Mouse (Mus musculus) cerebellum, adult 11-12 months (tissue): ENCODE results near the gene C1ql2.

Experiments used
- DNase-seq: peaks from one replicate; pipeline ENCODE4 v3.0.0; 2022

C1ql2 gene

GRCm38 (mm10) chr1:120340419-120341171 is at the start of gene C1ql2:
Gene C1ql2 (plus strand): TSS chr1:120340582.
- DNase-seq = no peak

GRCm38 (mm10) chr1:120291709-120292108 is 48.7 kb upstream of the C1ql2 start:
- DNase-seq = no peak

GRCm38 (mm10) chr1:120293803-120294202 is 46.6 kb upstream of the C1ql2 start:
- DNase-seq = no peak

GRCm38 (mm10) chr1:120296936-120297335 is 43.4 kb upstream of the C1ql2 start:
- no peak for DNase-seq

GRCm38 (mm10) chr1:120305801-120306200 is 34.6 kb upstream of the C1ql2 start:
- no peak for DNase-seq

GRCm38 (mm10) chr1:120321270-120322021 is 18.9 kb upstream of the C1ql2 start:
- DNase-seq = no peak

GRCm38 (mm10) chr1:120323131-120323561 is 17.2 kb upstream of the C1ql2 start:
- DNase-seq = no peak

- no peak for DNase-seq
Measured at GRCm38 (mm10) chr1:120327714-120328113, 12.7 kb upstream of the C1ql2 start.

GRCm38 (mm10) chr1:120328212-120328611 is 12.2 kb upstream of the C1ql2 start:
- DNase-seq = no peak

- no peak for DNase-seq
Measured at GRCm38 (mm10) chr1:120331841-120332240, 8.5 kb upstream of the C1ql2 start.

- no peak for DNase-seq
Measured at GRCm38 (mm10) chr1:120337970-120338369, 2.4 kb upstream of the C1ql2 start.

GRCm38 (mm10) chr1:120341172-120341675 is 842 bp downstream of the C1ql2 start:
- no peak for DNase-seq

- DNase-seq = no peak
Measured at GRCm38 (mm10) chr1:120341811-120342370, 1.5 kb downstream of the C1ql2 start.

- DNase-seq = no peak
Measured at GRCm38 (mm10) chr1:120342371-120342821, 2.0 kb downstream of the C1ql2 start.

GRCm38 (mm10) chr1:120345001-120345400 is 4.6 kb downstream of the C1ql2 start:
- DNase-seq = no peak

GRCm38 (mm10) chr1:120354387-120354786 is 14.0 kb downstream of the C1ql2 start:
- no peak for DNase-seq

GRCm38 (mm10) chr1:120357371-120358274 is 17.2 kb downstream of the C1ql2 start:
- peak; percentile 15 for DNase-seq

GRCm38 (mm10) chr1:120363638-120364037 is 23.3 kb downstream of the C1ql2 start:
- no peak for DNase-seq

GRCm38 (mm10) chr1:120368138-120368537 is 27.8 kb downstream of the C1ql2 start:
- DNase-seq = no peak

- no peak for DNase-seq
Measured at GRCm38 (mm10) chr1:120374131-120374530, 33.7 kb downstream of the C1ql2 start.

GRCm38 (mm10) chr1:120374832-120375231 is 34.5 kb downstream of the C1ql2 start:
- DNase-seq = no peak

GRCm38 (mm10) chr1:120385029-120385571 is 44.7 kb downstream of the C1ql2 start:
- DNase-seq = no peak
